Mouse (Mus musculus) midbrain, postnatal 0 days (tissue): ENCODE results near the gene Slc25a39. TPM values are rescaled to one million over a fixed set of nuclear protein-coding genes. Genes with fewer than 3 reads are reported as not detected.

ENCODE experiments used
- ATAC-seq: fragments of 200-750 bp; cut with Nextera tagmentation; 2 replicates; pipeline ENCODE4 v1.8.0; 2017; ENCODE audit warnings: moderate number of reproducible peaks, mild to moderate bottlenecking, moderate TSS enrichment, moderate library complexity; ENCODE audit not compliant: low FRiP score
- DNase-seq: peaks from one replicate; pipeline ENCODE4 v3.0.0-alpha.2; 2015; ENCODE audit warnings: low spot score
- H3K27ac ChIP-seq: fragments of 300-500 bp; sonication (generic); 2 replicates; pipeline ENCODE4 v1.5.1; 2014; ENCODE audit warnings: low read depth, mild to moderate bottlenecking, low read length, mixed read lengths
- H3K27me3 ChIP-seq: fragments of 300-500 bp; sonication (generic); 2 replicates; pipeline ENCODE4 v1.6.1; 2014; ENCODE audit warnings: low read length, control low read depth, mixed read lengths; ENCODE audit not compliant: insufficient read depth
- H3K36me3 ChIP-seq: fragments of 300-500 bp; sonication (generic); 2 replicates; pipeline ENCODE4 v1.6.1; 2014; ENCODE audit warnings: low read length, control low read depth, mixed read lengths; ENCODE audit not compliant: insufficient read depth
- H3K4me1 ChIP-seq: fragments of 300-500 bp; sonication (generic); 2 replicates; pipeline ENCODE4 v1.6.1; 2014; ENCODE audit warnings: mild to moderate bottlenecking, control low read depth, antibody characterized with exemption, low read length, mixed read lengths; ENCODE audit not compliant: insufficient read depth
- H3K4me2 ChIP-seq: fragments of 300-500 bp; sonication (generic); 2 replicates; pipeline ENCODE4 v1.6.1; 2014; ENCODE audit warnings: low read depth, mild to moderate bottlenecking, low read length, mixed read lengths; ENCODE audit not compliant: poor library complexity, severe bottlenecking
- H3K4me3 ChIP-seq: fragments of 300-500 bp; sonication (generic); 2 replicates; pipeline ENCODE4 v1.5.1; 2014; ENCODE audit warnings: low read depth, mild to moderate bottlenecking, low read length, moderate library complexity
- H3K9ac ChIP-seq: fragments of 300-500 bp; sonication (generic); replicated peaks from 2 replicates; pipeline ENCODE4 v1.6.1; 2014; ENCODE audit warnings: mild to moderate bottlenecking, low read length, moderate library complexity, mixed read lengths; ENCODE audit not compliant: poor library complexity, severe bottlenecking
- H3K9me3 ChIP-seq: fragments of 300-500 bp; sonication (generic); 2 replicates; pipeline ENCODE4 v1.6.1; 2016; ENCODE audit warnings: low read length, control low read depth
- CTCF ChIP-seq: IDR thresholded peaks from 2 replicates; pipeline ENCODE4 v1.5.1; 2016; ENCODE audit warnings: antibody characterized with exemption, mild to moderate bottlenecking
- WGBS: fragments of 180-500 bp; shearing (Covaris S2); extraction: QIAGEN DNeasy Blood & Tissue Kit; methylation state at CpG from one replicate; pipeline ENCODE4 v1.1.7; 2014; 5-methylcytosine and 5-hydroxymethylcytosine counted together
- polyA plus RNA-seq: library from polyadenylated mRNA; unstranded; fragments of >200 nt; fragmentation: Nextera tagmentation; extraction: Ambion mirVana; gene quantifications from 2 replicates; pipeline ENCODE4 v1.2.1, GENCODE M21; 2015
- total RNA-seq: library from RNA; depleted of rRNA; stranded (reverse); fragments of >200 nt; gene quantifications from 2 replicates; pipeline ENCODE4 v1.2.3, GENCODE M21; 2014

Gene Slc25a39
- total and polyA plus RNA-seq, 2 experiments from 2014 or later, result 132 to 176 TPM

DNA sequence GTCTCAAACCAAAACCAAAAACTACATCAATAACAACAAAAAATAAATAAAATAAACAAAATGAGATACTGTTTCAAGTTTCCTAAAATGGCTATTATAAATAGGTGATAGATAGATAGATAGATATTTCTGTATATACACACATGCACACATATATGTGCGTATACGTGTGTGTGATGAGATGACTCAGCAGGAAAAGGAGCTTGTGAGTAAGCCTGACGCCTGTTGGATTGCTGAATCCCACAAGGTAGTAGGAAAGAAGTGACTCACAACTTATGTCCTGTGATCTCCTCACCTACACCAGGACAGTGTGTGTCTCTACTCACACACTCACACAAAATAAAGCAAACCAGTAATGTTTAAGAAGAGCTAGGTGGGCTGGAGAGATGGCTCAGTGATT is 25.0 kb downstream of the Slc25a39 start:
- TF ChIP-seq CTCF, result no peak
- WGBS, result 92% methylated on average over 3 of the region's 3 CpGs
- no peak overlapping the region for H3K4me2 ChIP-seq
- DNase-seq (no peak), ATAC-seq (no peak)
- H3K27me3 ChIP-seq, result no peaks in the 10 kb centered on the region
- no peak overlapping the region for H3K4me3 ChIP-seq
- H3K36me3 ChIP-seq, result no peaks in the 10 kb centered on the region
- no peaks in the 10 kb centered on the region for H3K9me3 ChIP-seq
- no peaks in the 10 kb centered on the region for H3K4me1 ChIP-seq
- no peak overlapping the region for H3K9ac ChIP-seq
- no peak overlapping the region for H3K27ac ChIP-seq

GRCm38 (mm10) chr11:102381341-102382100 is 26.2 kb downstream of the Slc25a39 start:
- no peak overlapping the region for H3K9ac ChIP-seq
- H3K27ac ChIP-seq, result no peak overlapping the region
- ATAC-seq, result no peak
- H3K4me1 ChIP-seq, result no peaks in the 10 kb centered on the region
- 40% methylated on average over 4 of the region's 4 CpGs for WGBS
- H3K27me3 ChIP-seq, result no peaks in the 10 kb centered on the region
- H3K9me3 ChIP-seq, result no peaks in the 10 kb centered on the region
- H3K4me2 ChIP-seq, result no peak overlapping the region
- no peak for DNase-seq
- no peaks in the 10 kb centered on the region for H3K36me3 ChIP-seq
- TF ChIP-seq CTCF, result no peak
- no peak overlapping the region for H3K4me3 ChIP-seq

DNA sequence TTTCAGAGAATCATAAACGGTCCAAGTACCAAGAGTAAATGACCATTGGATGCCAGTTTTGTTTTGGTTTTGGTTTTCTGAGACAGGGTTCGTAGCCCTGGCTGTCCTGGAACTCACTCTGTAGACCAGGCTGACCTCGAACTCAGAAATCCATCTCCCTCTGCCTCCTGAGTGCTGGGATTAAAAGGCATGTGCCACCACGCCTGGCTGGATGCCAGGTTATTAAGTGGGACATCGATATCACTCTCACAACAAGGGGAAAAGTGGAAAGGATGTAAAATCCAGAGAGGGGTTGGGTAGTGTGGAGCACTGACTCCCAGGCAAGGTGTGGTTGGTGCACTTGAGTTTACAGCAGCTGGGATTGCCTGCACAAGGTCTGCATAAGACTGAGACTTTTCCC is 27.7 kb downstream of the Slc25a39 start:
- Histone ChIP-seq H3K4me2 (no peak overlapping the region), H3K9me3 (no peaks in the 10 kb centered on the region), H3K36me3 (no peaks in the 10 kb centered on the region), H3K27ac (no peak overlapping the region), H3K27me3 (no peaks in the 10 kb centered on the region), H3K4me1 (no peaks in the 10 kb centered on the region; the same call in 1 of the 2 replicates), H3K4me3 (no peak overlapping the region), H3K9ac (no peak overlapping the region)
- no peak for TF ChIP-seq CTCF
- ATAC-seq (no peak), DNase-seq (no peak)
- WGBS, result 77% methylated on average over 5 of the region's 5 CpGs

- H3K36me3 ChIP-seq, result no peaks in the 10 kb centered on the region
- DNase-seq (no peak), ATAC-seq (no peak)
- no peaks in the 10 kb centered on the region for H3K9me3 ChIP-seq
- H3K27me3 ChIP-seq, result no peaks in the 10 kb centered on the region
- WGBS, result 66% methylated on average over 12 of the region's 12 CpGs
- no peak overlapping the region for H3K4me2 ChIP-seq
- H3K4me1 ChIP-seq, result no peaks in the 10 kb centered on the region; the same call in 1 of the 2 replicates
- H3K9ac ChIP-seq, result no peak overlapping the region
- H3K4me3 ChIP-seq, result no peak overlapping the region
- no peak overlapping the region for H3K27ac ChIP-seq
- peak; percentile 42 for TF ChIP-seq CTCF
Measured at GRCm38 (mm10) chr11:102377186-102377585, 30.6 kb downstream of the Slc25a39 start.

DNA sequence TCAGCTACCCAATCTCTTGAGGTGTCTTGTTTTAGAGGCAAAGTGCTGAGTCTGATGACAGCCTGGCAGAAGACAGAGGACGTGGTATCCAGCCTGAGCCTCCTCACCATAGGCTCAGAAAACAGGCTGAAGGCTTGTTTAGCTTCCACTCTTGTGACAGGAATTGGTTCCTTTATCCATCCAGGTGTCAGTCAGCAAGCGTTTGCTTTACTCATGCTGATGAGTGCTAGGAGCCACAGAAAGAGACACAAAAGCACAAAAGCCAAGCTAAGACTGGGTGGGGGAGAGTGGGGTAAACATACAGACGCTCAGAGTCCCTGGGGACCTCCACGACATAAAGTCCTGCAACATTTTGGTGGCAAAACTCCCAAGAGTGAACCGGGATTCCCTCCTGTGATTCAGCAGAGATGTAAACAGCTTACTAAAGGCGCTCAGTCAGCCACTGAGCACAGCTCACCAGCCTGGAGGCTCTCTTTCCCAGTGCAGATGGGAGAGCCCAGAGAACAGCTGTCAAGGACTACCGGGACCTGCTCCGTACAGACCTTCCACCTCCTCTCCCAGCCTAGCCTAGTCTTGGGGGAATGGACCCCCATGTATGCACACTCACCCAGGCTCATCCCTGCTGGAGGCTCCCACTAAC is 31.4 kb downstream of the Slc25a39 start:
- no peaks in the 10 kb centered on the region; the same call in 1 of the 2 replicates for H3K4me1 ChIP-seq
- no peak overlapping the region for H3K27ac ChIP-seq
- no peak for TF ChIP-seq CTCF
- no peaks in the 10 kb centered on the region for H3K9me3 ChIP-seq
- DNase-seq (no peak), ATAC-seq (no peak)
- no peaks in the 10 kb centered on the region for H3K36me3 ChIP-seq
- H3K4me3 ChIP-seq, result no peak overlapping the region
- no peak overlapping the region for H3K9ac ChIP-seq
- 11% methylated on average over 8 of the region's 8 CpGs for WGBS
- peak overlapping the region; percentile 23; the same call in 1 of the 2 replicates for H3K4me2 ChIP-seq
- H3K27me3 ChIP-seq, result no peaks in the 10 kb centered on the region
